Mouse (Mus musculus): ENCODE measurements around the gene Birc2.

The Birc2 gene

GRCm38 (mm10) chr9:7846667-7847199, 9.9 kb upstream of the Birc2 start:
- DNase-seq (ENCODE audit: low spot score) = no peak

- DNase-seq (ENCODE audit: low spot score) = no peak
These were observed 8.5 kb upstream of the Birc2 start for GRCm38 (mm10) chr9:7845216-7845895.

DNA sequence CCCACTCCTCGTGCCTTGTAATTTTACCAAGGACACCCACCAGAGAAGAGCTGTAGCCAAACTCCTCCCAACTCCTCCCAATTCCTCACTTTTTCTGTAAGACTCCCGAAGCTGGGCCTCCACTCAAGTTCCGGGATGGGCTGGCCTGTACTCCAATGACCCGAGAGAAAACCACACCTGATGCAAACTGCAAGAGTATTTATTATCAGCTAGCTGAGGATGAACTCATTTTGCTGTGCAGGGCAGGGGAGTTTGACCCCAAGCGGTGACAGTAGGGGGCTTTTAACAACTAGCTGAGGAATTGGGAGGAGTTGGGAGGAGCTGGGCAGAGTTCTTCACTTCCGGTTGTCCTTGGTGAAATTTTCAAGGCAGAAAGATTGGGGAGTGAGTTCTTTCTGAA, 4.4 kb upstream of the Birc2 start:
- no peak for DNase-seq (ENCODE audit: low spot score)

DNA sequence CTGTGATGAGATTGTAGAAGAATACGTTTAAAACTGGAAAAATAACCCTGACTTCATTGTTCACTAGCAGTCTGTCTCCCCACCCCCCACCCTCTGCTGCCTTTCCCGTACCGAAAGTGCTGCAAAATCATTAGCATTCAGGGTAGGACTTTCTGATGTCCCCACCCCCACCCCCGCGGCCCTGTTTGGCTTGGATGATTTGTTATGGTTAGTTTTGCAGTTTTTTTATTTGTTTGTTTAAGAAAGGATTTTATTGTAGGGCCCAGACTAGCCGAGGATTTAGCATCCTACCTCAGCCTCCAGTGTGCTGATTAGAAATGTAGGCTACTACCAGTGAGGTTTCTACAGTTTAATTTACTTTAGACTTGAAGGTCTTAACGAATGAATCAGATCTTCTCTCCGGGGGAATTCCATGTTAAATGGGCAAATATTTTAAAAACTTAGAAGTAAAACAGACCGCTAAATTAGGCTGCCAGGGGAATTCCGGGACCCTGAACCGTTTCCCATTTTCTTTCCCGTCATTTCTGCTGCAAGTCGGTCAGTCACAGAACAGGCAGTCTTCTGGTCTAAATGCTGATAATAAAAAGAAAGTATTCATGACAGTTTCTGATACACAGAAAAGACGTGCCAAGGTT, 1.1 kb upstream of the Birc2 start:
- DNase-seq (ENCODE audit: low spot score) = no peak

GRCm38 (mm10) chr9:7836331-7836730, 533 bp downstream of the Birc2 start:
- DNase-seq (ENCODE audit: low spot score) = no peak

DNA sequence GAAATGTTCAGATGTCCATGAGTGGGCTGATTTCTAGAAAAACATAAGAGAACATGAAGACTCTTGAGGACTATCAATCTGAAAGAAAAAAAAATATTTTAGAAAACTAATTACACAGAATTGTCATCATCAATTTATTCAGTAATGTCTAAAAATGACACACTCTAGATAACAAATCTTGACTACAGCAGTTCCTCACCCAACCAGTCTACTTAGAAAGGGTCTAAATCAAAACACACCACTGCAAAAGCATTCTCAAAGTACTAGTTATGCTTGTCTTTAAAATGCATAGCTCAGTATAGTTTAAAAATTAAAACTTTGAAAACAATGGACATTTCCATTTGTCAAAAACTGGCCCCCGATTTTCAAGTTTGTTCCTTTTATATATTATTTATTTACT, 1.6 kb downstream of the Birc2 start:
- no peak for DNase-seq (ENCODE audit: low spot score)

GRCm38 (mm10) chr9:7833421-7833820, 3.4 kb downstream of the Birc2 start:
- DNase-seq (ENCODE audit: low spot score) = no peak

DNA sequence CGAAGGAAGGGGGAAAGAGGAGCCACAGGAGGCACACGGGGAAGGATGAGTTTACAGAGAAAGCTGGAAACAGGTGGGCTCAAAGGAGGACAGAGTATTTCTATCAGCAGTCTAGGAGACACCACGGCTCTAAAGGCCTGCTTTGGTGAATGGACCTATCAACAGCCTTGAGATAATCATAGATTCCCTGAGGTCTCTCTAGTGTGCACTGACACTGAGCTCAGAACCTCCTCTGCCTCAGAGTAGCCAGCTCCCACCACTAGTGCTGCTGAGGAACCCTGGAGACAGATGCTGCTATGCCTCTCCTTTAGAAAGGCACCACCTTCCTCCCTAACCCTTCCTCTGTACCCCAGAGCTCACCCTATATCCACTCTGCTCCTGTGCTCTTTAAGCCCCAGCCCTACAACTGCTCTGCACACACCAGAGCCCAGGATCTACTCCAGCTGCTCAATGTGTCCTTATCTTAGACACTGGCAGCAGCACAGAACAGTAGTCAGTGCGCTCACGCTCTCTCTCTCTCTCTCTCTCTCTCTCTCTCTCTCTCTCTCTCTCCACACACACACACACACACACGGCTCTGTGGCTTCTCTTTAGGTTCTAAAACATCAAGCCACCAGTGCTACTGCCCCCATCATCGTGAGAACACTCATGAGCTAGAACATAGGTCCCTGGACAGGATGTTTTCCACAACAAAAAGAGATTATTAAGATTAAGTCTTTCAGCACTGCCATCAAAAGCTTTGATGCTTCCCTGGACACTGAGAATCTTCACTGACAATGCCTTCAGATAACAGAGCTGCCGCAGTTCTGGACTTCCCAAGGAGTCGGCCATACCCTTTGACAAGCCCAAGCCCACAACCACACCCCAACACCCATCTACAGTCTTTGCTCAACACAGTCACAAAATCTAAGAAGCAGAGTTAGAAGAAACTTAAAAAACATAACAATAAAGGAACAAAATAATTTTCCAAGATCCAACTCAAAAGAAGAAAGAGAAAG, 7.0 kb downstream of the Birc2 start:
- DNase-seq (ENCODE audit: low spot score) = no peak

DNA sequence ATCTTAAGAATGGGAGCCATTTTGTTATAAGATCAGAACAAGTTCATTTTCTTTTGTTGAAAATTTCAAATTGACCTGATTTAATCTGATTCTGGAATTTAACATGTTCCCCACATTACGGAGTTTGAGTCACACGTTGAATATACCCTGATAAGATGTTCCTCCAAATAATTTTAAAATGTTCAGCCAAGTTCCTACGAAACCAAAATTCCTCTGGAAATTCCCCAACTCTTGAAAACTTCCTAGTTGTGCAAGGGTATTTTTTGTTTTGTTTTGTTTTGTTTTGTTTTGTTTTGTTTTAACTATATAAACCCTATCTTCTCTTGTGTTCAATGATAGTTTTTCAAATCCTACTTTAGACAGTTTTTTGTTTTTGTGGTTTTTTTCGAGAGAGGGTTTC, 8.2 kb downstream of the Birc2 start:
- no peak for DNase-seq (ENCODE audit: low spot score)

GRCm38 (mm10) chr9:7824916-7825315, 11.9 kb downstream of the Birc2 start:
- no peak for DNase-seq (ENCODE audit: low spot score)

DNA sequence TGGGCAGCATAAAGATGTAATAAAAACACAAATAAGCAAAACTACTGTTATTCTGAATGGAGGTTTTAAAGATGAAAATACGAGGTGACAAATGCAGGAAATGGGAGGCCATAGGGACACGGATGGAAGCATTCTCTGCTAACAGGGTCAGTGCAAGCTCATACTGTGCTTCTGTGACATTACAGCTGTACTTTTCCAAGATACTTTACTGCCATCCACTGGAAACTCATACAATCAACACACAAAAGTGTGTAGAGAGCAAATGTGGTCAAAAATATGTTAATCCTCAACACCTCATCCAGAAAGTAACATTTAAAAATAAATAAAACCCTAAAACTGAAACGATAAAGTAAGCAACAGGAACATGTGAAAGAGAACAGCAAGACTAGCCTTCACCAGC, 14.1 kb downstream of the Birc2 start:
- no peak for DNase-seq (ENCODE audit: low spot score)

DNA sequence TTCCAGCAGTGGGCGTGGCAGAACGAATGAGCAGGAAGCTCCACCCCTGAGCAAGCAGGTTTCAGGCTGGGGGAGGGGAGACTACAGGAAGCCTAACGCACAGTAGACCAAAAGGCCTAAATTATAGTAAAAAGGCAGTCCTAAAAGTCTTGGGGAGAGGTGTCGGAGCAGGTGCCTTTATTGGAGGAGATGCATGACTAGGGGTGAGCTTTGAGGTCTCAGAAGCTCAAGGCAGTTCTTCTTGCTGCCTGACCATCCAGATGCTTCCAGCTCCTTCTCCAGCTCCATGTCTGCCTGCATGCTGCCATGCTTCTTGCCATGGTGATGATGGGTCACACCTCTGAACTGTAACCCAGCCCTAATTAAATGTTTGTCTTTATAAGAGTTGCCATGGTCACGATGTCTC, 31.8 kb downstream of the Birc2 start:
- no peak for DNase-seq (ENCODE audit: low spot score)

DNA sequence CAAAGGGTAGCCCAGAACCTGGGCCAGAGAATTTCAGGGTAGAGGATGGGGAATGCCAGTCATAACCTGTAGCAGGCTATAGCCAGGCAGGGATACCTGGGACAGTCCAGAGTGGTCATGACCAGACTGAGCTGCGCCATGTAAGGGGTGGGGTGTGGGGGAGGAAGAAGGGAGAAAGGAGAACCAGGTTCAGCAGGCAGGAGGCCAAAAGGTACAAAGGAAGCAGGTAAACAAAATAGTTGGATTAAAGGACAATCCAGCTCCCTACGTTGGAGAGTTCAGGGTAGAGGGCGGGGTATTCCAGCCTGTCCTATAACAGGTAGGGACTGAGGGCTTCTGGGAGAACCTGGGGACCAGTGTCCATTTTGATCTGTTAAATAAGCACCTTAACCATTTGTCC, 38.3 kb downstream of the Birc2 start:
- DNase-seq (ENCODE audit: low spot score) = no peak

DNA sequence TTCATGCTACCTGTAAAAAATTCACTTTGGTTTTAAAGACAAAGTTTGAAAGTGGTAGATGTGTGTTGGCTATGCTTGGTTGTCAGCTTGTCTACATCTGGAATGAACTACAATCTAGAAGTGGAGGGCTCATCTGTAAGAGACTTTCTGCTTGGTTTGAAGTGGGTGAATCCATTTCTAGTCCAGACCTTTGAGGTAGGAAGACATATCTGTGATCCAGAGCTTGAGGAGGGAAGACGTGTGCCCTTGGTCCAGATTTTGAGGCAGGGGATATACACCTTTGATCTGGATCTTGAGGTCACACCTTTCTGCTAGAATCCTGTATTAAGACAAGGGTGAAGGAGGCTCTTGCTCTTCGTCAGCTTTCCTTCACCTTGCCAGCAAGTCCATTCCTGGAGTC, 39.3 kb downstream of the Birc2 start:
- no peak for DNase-seq (ENCODE audit: low spot score)

DNA sequence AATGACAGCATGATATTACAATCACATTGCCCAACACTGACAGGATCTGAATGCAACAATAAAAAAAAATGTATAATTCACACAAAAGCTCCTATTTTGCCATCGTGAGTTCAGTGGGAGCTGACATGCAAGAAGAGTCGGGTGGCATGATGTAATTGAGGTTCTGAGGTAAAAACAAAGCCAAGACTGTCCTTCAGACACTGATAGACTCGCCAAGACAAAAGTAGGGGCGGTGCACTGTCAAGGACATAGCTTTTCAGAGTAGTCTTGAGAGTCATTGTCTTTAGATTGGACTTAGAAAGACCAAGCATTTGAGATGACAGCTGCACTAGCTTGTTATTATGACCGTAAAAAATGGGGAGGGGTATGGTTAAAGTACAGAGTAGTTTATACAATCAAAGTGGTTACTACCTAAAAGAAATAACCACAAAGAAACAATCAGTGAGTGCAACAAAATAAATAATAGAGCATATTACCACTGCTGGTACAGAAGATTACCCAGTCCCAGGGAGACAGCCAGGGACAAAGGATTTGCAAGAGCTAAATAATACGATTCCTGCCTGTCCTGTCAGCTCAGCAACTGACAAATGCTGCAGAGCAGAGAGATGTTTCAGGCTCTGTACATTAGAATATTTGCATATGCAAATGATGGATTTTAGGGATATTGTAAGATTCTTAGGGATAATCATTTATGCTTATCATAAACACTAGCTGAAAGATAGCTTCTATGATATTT, 40.6 kb downstream of the Birc2 start:
- DNase-seq (ENCODE audit: low spot score) = no peak

DNA sequence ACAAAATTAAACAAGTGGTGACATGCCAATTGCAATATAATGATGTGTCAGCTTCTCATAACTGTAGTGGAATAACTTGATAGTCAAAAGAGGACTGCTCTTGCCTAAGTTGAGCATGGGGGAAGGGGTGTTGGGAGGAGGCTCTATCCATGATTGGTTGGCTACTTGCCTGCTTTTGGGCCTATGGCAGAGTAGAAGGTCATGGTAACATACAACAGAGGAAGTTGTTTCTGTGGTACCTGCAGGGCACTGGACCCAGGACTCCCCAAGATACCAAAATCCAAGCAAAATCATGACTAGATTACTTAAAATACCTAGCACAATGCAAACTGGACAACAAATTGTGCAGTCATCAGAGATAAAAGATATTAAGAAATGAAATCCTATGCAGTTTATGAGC, 41.3 kb downstream of the Birc2 start:
- no peak for DNase-seq (ENCODE audit: low spot score)

DNA sequence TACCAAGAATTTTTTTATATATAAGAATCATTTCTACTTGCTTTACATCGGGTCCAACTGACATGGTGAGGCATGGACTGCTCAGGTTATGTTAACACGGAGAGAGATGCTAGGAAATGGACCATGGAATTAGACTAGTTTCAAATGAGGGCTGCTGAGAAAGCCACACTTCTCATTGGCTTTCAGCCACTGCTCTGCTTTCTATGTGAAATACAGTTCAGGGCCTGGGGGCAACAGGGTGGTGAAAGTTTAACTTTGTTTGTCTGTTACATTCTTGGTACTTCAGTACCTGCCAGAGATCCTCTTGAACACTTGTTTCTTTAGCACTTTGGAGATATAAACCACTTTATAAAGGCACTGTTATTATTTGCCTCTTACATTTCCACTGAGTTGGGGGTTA, 43.3 kb downstream of the Birc2 start:
- DNase-seq (ENCODE audit: low spot score) = no peak

DNA sequence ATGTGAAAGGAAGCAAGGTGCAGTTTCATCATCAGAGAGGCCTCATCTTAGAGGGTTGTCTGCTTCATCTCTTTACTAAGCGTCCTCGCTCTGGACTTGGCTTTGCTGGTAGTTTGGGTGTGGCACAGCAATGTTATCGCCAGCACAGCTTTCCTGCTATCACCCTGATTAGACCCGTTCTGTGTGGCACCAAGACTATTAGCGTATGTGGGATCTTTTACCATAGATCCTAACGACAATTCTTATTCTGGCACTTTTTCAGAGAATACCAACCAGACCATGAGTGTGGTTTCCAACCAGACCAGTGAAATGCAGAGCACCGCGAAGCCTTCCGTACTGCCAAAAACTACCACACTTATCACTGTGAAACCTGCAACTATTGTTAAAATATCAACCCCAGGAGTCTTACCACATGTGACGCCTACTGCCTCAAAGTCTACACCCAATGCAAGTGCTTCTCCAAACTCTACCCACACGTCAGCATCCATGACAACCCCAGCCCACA, 46.2 kb downstream of the Birc2 start:
- no peak for DNase-seq (ENCODE audit: low spot score)

GRCm38 (mm10) chr9:7789764-7790575, 46.9 kb downstream of the Birc2 start:
- no peak for DNase-seq (ENCODE audit: low spot score)

DNA sequence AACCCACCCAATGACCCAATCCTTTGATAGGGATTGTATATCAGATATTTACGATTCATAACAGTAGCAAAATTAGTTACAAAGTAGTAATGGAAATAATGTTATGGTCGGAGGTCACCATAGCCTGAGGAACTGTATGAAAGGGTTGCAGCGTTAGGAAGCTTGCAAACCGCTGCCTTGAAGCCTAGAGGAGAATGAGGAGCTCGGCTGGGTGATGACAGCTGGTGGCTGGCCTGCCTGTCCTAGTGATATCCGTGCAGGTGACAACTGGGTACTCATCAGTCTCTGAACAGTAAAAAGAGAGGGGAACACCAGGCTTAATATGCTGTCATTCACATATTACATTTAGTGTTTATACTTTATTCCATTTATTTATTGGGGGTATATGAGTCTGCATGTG, 48.5 kb downstream of the Birc2 start:
- no peak for DNase-seq (ENCODE audit: low spot score)

GRCm38 (mm10) chr9:7786086-7786485, 50.8 kb downstream of the Birc2 start:
- DNase-seq (ENCODE audit: low spot score) = no peak

Measured in left cerebral cortex, adult 11 months (tissue).